Mouse (Mus musculus) MEL (cell line): ENCODE data around the gene Wdr70. TPM values are rescaled to one million over a fixed set of nuclear protein-coding genes. Genes with fewer than 3 reads are reported as not detected.

Experiments
- DNase-seq: peaks from one replicate; pipeline ENCODE4 v3.0.0; 2011; ENCODE audit warnings: low read depth, low spot score
- H3K27ac ChIP-seq: 2 replicates; pipeline ENCODE4 v1.5.1; 2012; ENCODE audit warnings: low read depth, mild to moderate bottlenecking, control low read depth, low read length, moderate library complexity; ENCODE audit not compliant: control insufficient read depth
- H3K27me3 ChIP-seq, 2 experiments: fragments of 150-350 bp in 1 of 2; sonication (generic) in 1 of 2; 2 replicates each; pipeline ENCODE4 v1.6.1; 2012; ENCODE audit warnings: low read length in 2 of 2, mild to moderate bottlenecking in 2 of 2, improper control_type of control experiment in 1 of 2, moderate library complexity in 1 of 2; ENCODE audit not compliant: insufficient read depth in 2 of 2, control insufficient read depth in 1 of 2
- H3K36me3 ChIP-seq, 2 experiments: 2 replicates each; pipeline ENCODE4 v1.6.1; 2012 to 2014; ENCODE audit warnings: low read length in 2 of 2, improper control_type of control experiment in 1 of 2, inconsistent platforms in 1 of 2, mild to moderate bottlenecking in 1 of 2; ENCODE audit not compliant: insufficient read depth in 2 of 2, control insufficient read depth in 1 of 2
- H3K4me1 ChIP-seq, 2 experiments: fragments of 150-350 bp in 1 of 2; sonication (generic) in 1 of 2; 2 replicates each; pipeline ENCODE4 v1.6.1; 2012; ENCODE audit warnings: low read length in 2 of 2, improper control_type of control experiment in 1 of 2, mild to moderate bottlenecking in 1 of 2; ENCODE audit not compliant: insufficient read depth in 2 of 2, control insufficient read depth in 1 of 2
- H3K4me3 ChIP-seq, 2 experiments: fragments of 150-350 bp in 1 of 2; sonication (generic) in 1 of 2; 2 replicates each; pipeline ENCODE4 v1.5.1; 2012; ENCODE audit warnings: low read depth in 2 of 2, low read length in 2 of 2, mild to moderate bottlenecking in 2 of 2, moderate library complexity in 2 of 2, control low read depth in 1 of 2, improper control_type of control experiment in 1 of 2; ENCODE audit not compliant: control insufficient read depth in 1 of 2, insufficient read depth in 1 of 2
- H3K79me2 ChIP-seq: 2 replicates; pipeline ENCODE4 v1.6.1; 2012; ENCODE audit warnings: mild to moderate bottlenecking, low read length, moderate library complexity; ENCODE audit not compliant: control insufficient read depth, poor library complexity, insufficient read depth
- H3K9ac ChIP-seq: 2 replicates; pipeline ENCODE4 v1.6.1; 2012; ENCODE audit warnings: low read depth, mild to moderate bottlenecking, control low read depth, low read length, moderate library complexity; ENCODE audit not compliant: control insufficient read depth, poor library complexity, severe bottlenecking
- H3K9me3 ChIP-seq: fragments of 150-350 bp; sonication (generic); replicated peaks from 2 replicates; pipeline ENCODE4 v1.6.1; 2012; ENCODE audit warnings: mild to moderate bottlenecking, low read length, improper control_type of control experiment, moderate library complexity; ENCODE audit not compliant: insufficient read depth
- BHLHE40 ChIP-seq: IDR thresholded peaks from 2 replicates; pipeline ENCODE4 v1.6.1; 2012; ENCODE audit warnings: low read depth, mild to moderate bottlenecking, inconsistent platforms, low read length, improper control_type of control experiment, borderline replicate concordance
- CTCF ChIP-seq, 3 experiments: IDR thresholded peaks in 2 of 3; conservative IDR thresholded peaks in 1 of 3; 2 replicates each; pipeline ENCODE4 v1.5.1; 2011 to 2012; ENCODE audit warnings: low read length in 3 of 3, low read depth in 2 of 3, mild to moderate bottlenecking in 2 of 3, improper control_type of control experiment in 1 of 3, inconsistent platforms in 1 of 3, mixed read lengths in 1 of 3, moderate library complexity in 1 of 3; ENCODE audit not compliant: control insufficient read depth in 1 of 3, insufficient read depth in 1 of 3, poor library complexity in 1 of 3, severe bottlenecking in 1 of 3
- E2F4 ChIP-seq: IDR thresholded peaks from 2 replicates; pipeline ENCODE4 v1.6.1; 2011; ENCODE audit warnings: low read depth, low read length, improper control_type of control experiment, borderline replicate concordance
- ELF1 ChIP-seq: IDR thresholded peaks from 2 replicates; pipeline ENCODE4 v1.6.1; 2014; ENCODE audit warnings: low read depth, mild to moderate bottlenecking, inconsistent platforms, low read length, improper control_type of control experiment, moderate library complexity
- GATA1 ChIP-seq: IDR thresholded peaks from 2 replicates; pipeline ENCODE4 v1.6.1; 2011; ENCODE audit warnings: low read depth, low read length, improper control_type of control experiment
- KAT2A ChIP-seq: conservative IDR thresholded peaks from 2 replicates; pipeline ENCODE4 v1.6.1; 2012; ENCODE audit warnings: low read depth, low read length, improper control_type of control experiment, inconsistent platforms
- MAX ChIP-seq: IDR thresholded peaks from 2 replicates; pipeline ENCODE4 v1.6.1; 2011; ENCODE audit warnings: low read length, improper control_type of control experiment
- MAZ ChIP-seq: IDR thresholded peaks from 2 replicates; pipeline ENCODE4 v1.6.1; 2012; ENCODE audit warnings: low read depth, mild to moderate bottlenecking, inconsistent platforms, low read length, improper control_type of control experiment
- MXI1 ChIP-seq: IDR thresholded peaks from 2 replicates; pipeline ENCODE4 v1.6.1; 2011; ENCODE audit warnings: mild to moderate bottlenecking, low read depth, low read length, improper control_type of control experiment
- NRF1 ChIP-seq: IDR thresholded peaks from 2 replicates; pipeline ENCODE4 v1.6.1; 2014; ENCODE audit warnings: low read depth, mild to moderate bottlenecking, inconsistent platforms, low read length, improper control_type of control experiment, moderate library complexity; ENCODE audit not compliant: poor library complexity, insufficient read depth, severe bottlenecking
- POLR2AphosphoS2 ChIP-seq: IDR thresholded peaks from 2 replicates; pipeline ENCODE4 v1.6.1; 2011; ENCODE audit warnings: low read length, improper control_type of control experiment
- RCOR1 ChIP-seq: IDR thresholded peaks from 2 replicates; pipeline ENCODE4 v1.6.1; 2012; ENCODE audit warnings: low read depth, mild to moderate bottlenecking, inconsistent platforms, low read length, improper control_type of control experiment
- SIN3A ChIP-seq: IDR thresholded peaks from 2 replicates; pipeline ENCODE4 v1.6.1; 2012; ENCODE audit warnings: low read length, improper control_type of control experiment, inconsistent platforms
- TBP ChIP-seq: IDR thresholded peaks from 2 replicates; pipeline ENCODE4 v1.8.0; 2011; ENCODE audit warnings: low read depth, low read length, improper control_type of control experiment
- UBTF ChIP-seq: IDR thresholded peaks from 2 replicates; pipeline ENCODE4 v1.6.1; 2012; ENCODE audit warnings: low read depth, mild to moderate bottlenecking, inconsistent platforms, low read length, improper control_type of control experiment, moderate library complexity, borderline replicate concordance; ENCODE audit not compliant: insufficient read depth
- USF1 ChIP-seq: IDR thresholded peaks from 2 replicates; pipeline ENCODE4 v1.6.1; 2014; ENCODE audit warnings: low read depth, mild to moderate bottlenecking, inconsistent platforms, low read length, improper control_type of control experiment, moderate library complexity
- USF2 ChIP-seq, 2 experiments: IDR thresholded peaks; 2 replicates each; pipeline ENCODE4 v1.6.1; 2011 to 2012; ENCODE audit warnings: improper control_type of control experiment in 2 of 2, low read length in 2 of 2, borderline replicate concordance in 1 of 2, inconsistent platforms in 1 of 2, low read depth in 1 of 2, mild to moderate bottlenecking in 1 of 2; ENCODE audit not compliant: insufficient read depth in 1 of 2
- polyA plus RNA-seq, 2 experiments: library from polyadenylated mRNA; stranded (reverse) in 1 of 2; unstranded in 1 of 2; fragments of >175 nt in 1 of 2; fragments of >200 nt in 1 of 2; gene quantifications; 2 replicates each; pipeline versions ENCODE4 v1.2.1 to v1.2.4; 2012; ENCODE audit warnings: low replicate concordance in 2 of 2, low read depth in 1 of 2; ENCODE audit not compliant: insufficient read length in 2 of 2, insufficient read depth in 1 of 2, missing spikeins in 1 of 2
- total RNA-seq: library from RNA; depleted of rRNA; stranded (reverse); fragments of 300-350 nt; gene quantifications from 2 replicates; pipeline ENCODE4 v1.2.3, GENCODE M21; 2012

Wdr70 gene
- total and polyA plus RNA-seq, 3 experiments: 40.7 to 48.8 TPM; not detected in 1

DNA sequence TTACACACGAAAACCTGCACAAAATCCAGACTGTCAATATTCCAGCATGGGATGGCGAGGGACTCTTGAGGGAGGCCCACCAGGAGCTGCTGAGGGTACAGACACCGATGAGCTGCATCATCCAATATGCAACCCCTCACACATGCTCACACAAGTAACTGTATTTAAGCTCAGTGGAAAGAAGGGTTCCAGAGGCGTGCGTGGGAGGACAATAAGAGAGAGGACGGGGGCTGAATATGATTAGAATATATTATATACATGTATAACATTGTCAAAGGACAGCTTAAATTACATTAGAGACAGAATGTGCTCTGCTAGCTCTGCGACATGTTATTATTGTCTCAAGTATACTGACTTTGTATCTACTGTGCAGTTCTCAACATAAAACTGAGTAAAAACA lies 87.6 kb downstream of the Wdr70 start:
- no peak overlapping the region for H3K27ac ChIP-seq
- TF ChIP-seq USF2 (IDR thresholded peaks at IDR 0.05; ENCODE audit: borderline replicate concordance in 1 of 2, insufficient read depth in 1 of 2, low read depth in 1 of 2, low read length in 2 of 2): no peak
- no peak for TF ChIP-seq BHLHE40
- TF ChIP-seq CTCF (IDR thresholded peaks at IDR 0.05 in 2 of 3, conservative IDR thresholded peaks at IDR 0.05 in 1 of 3; ENCODE audit: control insufficient read depth in 1 of 3, insufficient read depth in 1 of 3, low read depth in 2 of 3, low read length in 3 of 3, poor library complexity in 1 of 3, severe bottlenecking in 1 of 3): no peak
- no peak for TF ChIP-seq NRF1
- no peak for TF ChIP-seq TBP
- no peak for TF ChIP-seq USF1
- no peak for TF ChIP-seq MAX
- no peak for TF ChIP-seq KAT2A
- no peak for TF ChIP-seq UBTF
- TF ChIP-seq POLR2AphosphoS2: no peak
- TF ChIP-seq E2F4: no peak
- TF ChIP-seq MXI1: no peak
- no peak for TF ChIP-seq ELF1
- no peaks in the 10 kb centered on the region for H3K9me3 ChIP-seq
- no peak overlapping the region for H3K4me3 ChIP-seq
- no peak for DNase-seq
- peaks cover 0 to 4% of the 10 kb centered on the region in 2 experiments; a peak in 2 of 4 replicates for H3K36me3 ChIP-seq
- no peak overlapping the region for H3K9ac ChIP-seq
- H3K27me3 ChIP-seq: no peaks in the 10 kb centered on the region
- no peaks in the 10 kb centered on the region for H3K4me1 ChIP-seq
- H3K79me2 ChIP-seq: no peaks in the 10 kb centered on the region

DNA sequence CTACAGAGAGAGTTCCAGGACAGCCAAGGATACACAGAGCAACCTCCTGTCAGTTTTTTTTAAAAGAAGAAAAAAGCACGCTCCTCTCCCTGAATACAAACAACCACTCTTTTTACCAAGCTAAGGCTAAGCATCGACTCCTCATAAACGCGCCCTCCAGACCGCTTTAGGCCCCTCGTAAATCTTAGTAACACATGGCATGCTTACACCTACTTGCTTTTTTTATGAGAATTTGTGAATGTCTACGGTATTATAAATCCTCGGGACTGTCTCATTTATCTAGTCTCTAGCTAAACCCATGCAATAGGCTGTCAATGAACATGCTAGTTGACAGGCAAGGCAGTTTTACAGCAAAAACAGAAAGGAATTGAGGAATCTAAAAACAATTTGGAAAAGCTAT lies 91.6 kb downstream of the Wdr70 start:
- TF ChIP-seq RCOR1 (no peak), KAT2A (no peak), SIN3A (no peak), GATA1 (no peak), CTCF (IDR thresholded peaks at IDR 0.05 in 2 of 3, conservative IDR thresholded peaks at IDR 0.05 in 1 of 3; ENCODE audit: control insufficient read depth in 1 of 3, insufficient read depth in 1 of 3, low read depth in 2 of 3, low read length in 3 of 3, poor library complexity in 1 of 3, severe bottlenecking in 1 of 3) (no peak), MAZ (no peak)
- H3K79me2 ChIP-seq: no peaks in the 10 kb centered on the region

More for the DNA sequence above, 91.6 kb downstream of the Wdr70 start:
- Histone ChIP-seq H3K9ac (no peak overlapping the region), H3K27me3 (no peaks in the 10 kb centered on the region), H3K27ac (no peak overlapping the region), H3K4me3 (no peak overlapping the region), H3K9me3 (no peaks in the 10 kb centered on the region), H3K4me1 (0 out of 4 replicates have a peak, but pooled peaks cover 0 to 1% of the 10 kb centered on the region in 2 experiments), H3K36me3 (0 out of 4 replicates have a peak, but pooled peaks cover 0 to 1% of the 10 kb centered on the region in 2 experiments)
- DNase-seq: no peak
